Mouse (Mus musculus): ENCODE results near the gene U2surp.
"Not testable (repeated sequence)": the region's sequence is repeated elsewhere in the genome, so short reads cannot be mapped to it uniquely, and the experiment has no call there.

U2surp gene

DNA sequence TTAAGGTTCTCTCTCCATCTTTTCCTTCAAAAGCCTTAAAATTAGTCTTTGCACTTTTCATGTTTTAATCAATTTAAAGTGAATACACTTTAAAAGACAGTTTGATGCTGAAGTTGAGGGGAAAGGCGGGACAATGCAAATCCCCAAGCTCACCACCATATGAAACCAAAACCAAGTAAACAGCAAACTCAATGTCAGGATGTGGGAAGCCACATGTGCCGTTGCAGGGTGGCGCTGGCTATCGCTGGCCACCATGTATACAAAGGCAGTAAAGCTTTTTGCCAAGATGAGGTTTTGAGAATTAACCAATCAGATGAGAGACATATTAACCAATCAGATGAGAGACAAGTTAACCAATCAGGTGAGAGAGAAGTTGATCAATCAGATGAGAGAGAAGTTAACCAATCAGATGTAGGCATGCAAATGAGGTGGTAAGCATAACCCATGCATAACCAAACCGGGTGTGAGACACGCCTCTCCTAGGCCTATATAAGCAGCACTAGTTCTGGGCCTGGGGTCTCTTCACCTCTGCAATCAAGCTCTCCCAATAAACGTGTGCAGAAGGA lies 42.7 kb downstream of the U2surp start:
- DNase-seq (ENCODE audit: low spot score in 2 of 2): not testable (repeated sequence)

GRCm38 (mm10) chr9:95464028-95464427 lies 47.8 kb downstream of the U2surp start:
- no peak for DNase-seq (ENCODE audit: low spot score in 2 of 2)

DNA sequence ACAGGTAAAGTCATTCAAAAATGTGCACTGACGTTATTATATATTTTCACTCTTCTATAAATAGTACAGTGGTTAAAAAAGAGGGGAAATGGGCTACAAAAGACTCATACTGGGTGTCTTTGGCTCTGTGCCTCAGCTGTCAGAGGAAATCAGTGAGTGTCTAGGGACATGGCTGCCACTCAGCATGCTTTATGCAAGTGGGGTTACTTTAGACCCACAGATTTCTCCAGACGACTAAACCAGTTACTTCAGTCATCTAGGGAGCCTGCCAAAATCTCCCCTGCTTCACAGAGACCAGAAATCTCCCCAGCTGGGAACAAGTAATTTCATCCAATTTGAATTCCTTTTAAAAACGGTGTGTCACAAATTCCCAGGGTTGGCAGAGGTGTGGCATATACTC lies 59.9 kb downstream of the U2surp start:
- no peak for DNase-seq (ENCODE audit: low spot score in 2 of 2)

- no peak for DNase-seq (ENCODE audit: low spot score in 2 of 2)
These were observed 61.2 kb downstream of the U2surp start for GRCm38 (mm10) chr9:95450586-95450985.

DNA sequence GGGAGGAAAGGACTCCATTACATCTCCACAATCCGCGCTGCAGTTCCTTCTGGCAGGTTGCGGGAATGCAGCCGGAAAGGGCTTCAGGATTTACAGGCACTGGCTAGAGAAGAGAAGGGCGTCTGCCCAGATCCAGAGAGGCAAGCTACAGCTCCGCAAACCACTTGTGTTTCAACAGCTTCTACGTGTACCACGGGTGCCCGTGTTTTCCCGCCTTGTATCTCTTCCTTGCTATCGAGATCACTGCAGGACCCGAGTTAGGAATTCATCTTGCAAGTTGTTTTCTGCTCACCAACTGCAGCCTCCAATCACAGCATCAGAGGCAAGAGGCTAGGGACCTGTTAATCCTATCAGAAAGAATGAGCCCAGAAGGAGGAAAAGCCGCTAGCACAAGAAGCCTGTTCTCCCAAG lies 69.5 kb downstream of the U2surp start:
- no peak for DNase-seq (ENCODE audit: low spot score in 2 of 2)

DNA sequence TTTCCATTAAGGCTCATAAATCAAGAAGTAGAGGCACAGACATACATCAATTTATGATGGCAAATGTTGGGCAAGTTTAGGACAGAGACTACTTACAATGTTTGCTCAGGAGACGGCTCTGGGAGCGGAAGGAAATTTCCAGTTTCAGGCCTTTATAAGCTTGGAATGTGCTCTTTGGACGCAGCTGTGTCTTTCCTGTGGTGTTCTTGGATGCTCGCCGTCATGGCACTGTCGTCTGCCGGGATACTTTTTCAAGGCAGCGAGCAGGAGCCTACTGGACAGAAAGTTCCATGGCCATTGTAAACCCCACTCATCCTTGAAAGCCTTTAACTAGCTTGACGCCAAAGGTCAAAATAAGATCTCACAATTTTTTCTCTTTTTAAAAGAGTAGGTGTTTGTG lies 73.9 kb downstream of the U2surp start:
- no peak for DNase-seq (ENCODE audit: low spot score in 2 of 2)

DNA sequence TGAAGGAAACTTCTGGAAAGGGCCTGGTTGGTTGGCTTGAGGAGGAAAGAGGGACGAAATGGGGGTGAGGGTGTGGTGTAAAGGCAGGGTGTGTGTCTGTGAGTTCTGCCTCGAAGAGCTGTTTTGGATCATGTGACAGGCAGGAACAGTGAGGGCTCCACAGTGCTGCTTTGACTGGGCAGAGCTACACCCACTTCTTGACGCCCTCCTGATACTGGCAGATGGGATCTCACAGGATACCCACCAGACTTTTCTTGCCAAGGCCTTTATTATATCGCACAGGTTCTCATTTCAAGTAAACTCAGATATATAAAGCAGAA lies 75.5 kb downstream of the U2surp start:
- no peak for DNase-seq (ENCODE audit: low spot score in 2 of 2)

DNA sequence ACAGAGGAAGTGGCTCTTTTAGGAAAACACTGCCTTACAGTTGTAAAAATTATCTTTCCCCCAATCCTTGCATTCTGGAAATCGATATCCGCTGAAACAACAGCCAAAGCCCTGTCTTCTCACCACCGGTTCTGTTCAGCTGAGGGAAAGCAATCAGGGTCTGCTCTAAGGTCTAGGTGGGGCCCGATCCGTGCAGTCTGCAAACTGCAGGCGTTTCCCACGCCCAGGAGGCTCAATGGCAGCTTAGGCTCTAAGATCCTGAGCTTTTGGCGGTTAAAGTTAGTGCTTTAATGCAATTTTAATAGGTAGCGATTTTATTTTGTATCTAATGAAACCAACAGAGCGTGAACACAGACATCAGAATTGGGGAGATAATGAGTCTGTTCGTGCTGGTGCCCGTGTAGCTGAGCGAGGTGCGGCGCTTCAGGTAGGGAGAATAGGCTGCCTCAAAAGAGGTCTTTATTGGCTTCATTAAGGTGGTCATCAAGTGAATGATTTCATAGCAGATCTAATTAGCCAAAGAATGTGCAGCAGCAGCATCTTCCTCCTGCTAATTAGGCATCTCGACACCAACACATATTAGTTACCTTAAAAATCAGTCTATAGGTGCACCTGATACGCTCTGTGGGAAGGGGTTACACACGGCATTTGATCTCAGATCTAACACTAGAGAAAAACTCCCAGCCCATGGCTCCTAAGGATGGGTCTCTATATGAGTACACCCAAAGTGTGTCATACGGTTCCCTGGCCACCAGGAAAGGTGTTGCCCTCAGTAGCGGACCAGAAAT lies 76.1 kb downstream of the U2surp start:
- no peak for DNase-seq (ENCODE audit: low spot score in 2 of 2)

- DNase-seq (ENCODE audit: low spot score in 2 of 2): no peak
These were observed 83.5 kb downstream of the U2surp start for GRCm38 (mm10) chr9:95428277-95428676.

DNA sequence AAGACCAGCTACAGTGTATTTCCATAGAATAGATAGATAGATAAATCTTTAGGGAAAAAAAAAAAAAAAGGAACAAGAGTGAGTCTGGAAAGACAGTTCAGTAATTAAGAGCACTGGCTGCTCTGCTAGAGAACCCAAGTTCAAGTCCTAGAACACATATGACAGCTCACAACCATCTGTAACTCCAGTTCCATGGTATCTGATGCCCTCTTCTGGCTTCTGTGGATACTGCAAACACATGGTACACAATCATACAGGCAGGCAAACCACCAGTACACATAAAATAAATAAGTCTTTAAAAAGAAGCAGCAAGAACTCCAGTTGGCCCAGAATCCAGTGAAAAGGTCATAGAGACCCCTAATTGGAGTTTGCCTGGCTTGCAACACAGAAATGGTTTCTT lies 97.9 kb downstream of the U2surp start:
- DNase-seq (ENCODE audit: low spot score in 2 of 2): no peak

- DNase-seq (ENCODE audit: low spot score in 2 of 2): no peak
These were observed 99.7 kb downstream of the U2surp start for GRCm38 (mm10) chr9:95412047-95412446.

GRCm38 (mm10) chr9:95407586-95408220 lies 104.1 kb downstream of the U2surp start:
- DNase-seq (ENCODE audit: low spot score in 2 of 2): peak in 1 of 2 experiments; percentile 10

Data from urinary bladder, postnatal 36 days (tissue).